Mouse (Mus musculus) ES-E14 (cell line): ENCODE data around the gene Shroom3. TPM values are rescaled to one million over a fixed set of nuclear protein-coding genes. Genes with fewer than 3 reads are reported as not detected.
A peak's percentile ranks its signal among the peaks of the same experiment; 100 is the strongest.

Experiments used
- DNase-seq: peaks from one replicate; pipeline ENCODE4 v3.0.0-alpha.2; 2013; ENCODE audit warnings: low read depth, low spot score
- H3K27ac ChIP-seq: 2 replicates; pipeline ENCODE4 v1.5.1; 2012; ENCODE audit warnings: low read depth, mild to moderate bottlenecking, low read length, moderate library complexity, mixed read lengths; ENCODE audit not compliant: poor library complexity, insufficient read depth, severe bottlenecking
- H3K36me3 ChIP-seq: 2 replicates; pipeline ENCODE4 v1.6.1; 2012; ENCODE audit warnings: mild to moderate bottlenecking, low read length, moderate library complexity, mixed read lengths; ENCODE audit not compliant: control insufficient read depth, poor library complexity, insufficient read depth, severe bottlenecking
- H3K4me1 ChIP-seq, 2 experiments: fragments of 150-350 bp in 1 of 2; sonication (generic) in 1 of 2; 2 replicates each; pipeline ENCODE4 v1.6.1; 2012; ENCODE audit warnings: low read length in 2 of 2, mild to moderate bottlenecking in 1 of 2, mixed read lengths in 1 of 2; ENCODE audit not compliant: control insufficient read depth in 2 of 2, insufficient read depth in 2 of 2, poor library complexity in 1 of 2
- H3K4me3 ChIP-seq, 2 experiments: fragments of 150-350 bp in 1 of 2; sonication (generic) in 1 of 2; 2 replicates each; pipeline ENCODE4 v1.5.1; 2012; ENCODE audit warnings: low read length in 2 of 2, low read depth in 1 of 2, mild to moderate bottlenecking in 1 of 2, mixed read lengths in 1 of 2; ENCODE audit not compliant: insufficient read depth in 1 of 2, poor library complexity in 1 of 2, severe bottlenecking in 1 of 2
- H3K9ac ChIP-seq: 2 replicates; pipeline ENCODE4 v1.6.1; 2012; ENCODE audit warnings: low read depth, mild to moderate bottlenecking, low read length, mixed read lengths; ENCODE audit not compliant: poor library complexity, insufficient read depth, severe bottlenecking
- H3K9me3 ChIP-seq: fragments of 150-350 bp; sonication (generic); 2 replicates; pipeline ENCODE4 v1.6.1; 2012; ENCODE audit warnings: low read depth, mild to moderate bottlenecking, low read length; ENCODE audit not compliant: control insufficient read depth, insufficient read depth
- CHD2 ChIP-seq: IDR thresholded peaks from 2 replicates; pipeline ENCODE4 v1.6.1; 2014; ENCODE audit warnings: mild to moderate bottlenecking, low read depth, low read length, inconsistent platforms
- HCFC1 ChIP-seq: IDR thresholded peaks from 2 replicates; pipeline ENCODE4 v1.6.1; 2012; ENCODE audit warnings: low read length, inconsistent platforms, borderline replicate concordance; ENCODE audit not compliant: insufficient read depth
- MAFK ChIP-seq: IDR thresholded peaks from 2 replicates; pipeline ENCODE4 v1.6.1; 2014; ENCODE audit warnings: mild to moderate bottlenecking, low read depth, low read length, inconsistent platforms; ENCODE audit not compliant: insufficient read depth
- ZC3H11A ChIP-seq: IDR thresholded peaks from 2 replicates; pipeline ENCODE4 v1.6.1; 2012; ENCODE audit warnings: low read depth, mild to moderate bottlenecking, inconsistent platforms, low read length, borderline replicate concordance
- ZNF384 ChIP-seq: IDR thresholded peaks from 2 replicates; pipeline ENCODE4 v1.6.1; 2012; ENCODE audit warnings: low read depth, low read length, inconsistent platforms
- in situ Hi-C, 2 experiments: fragments of 600-800 bp; cut with MboI; formaldehyde crosslinking; loops; one replicate each; pipeline ENCODE4 v1.15.1; 2025; ENCODE audit warnings: low sequenced_read_pairs in 2 of 2, inconsistent platforms in 1 of 2; ENCODE audit not compliant: unreplicated experiment in 2 of 2
- total RNA-seq: library from RNA; depleted of rRNA; stranded (reverse); fragments of 300-350 nt; gene quantifications from 2 replicates; pipeline ENCODE4 v1.2.3, GENCODE M21; 2012; rRNA removed

Shroom3 gene
- 33.5 and 34.1 TPM in 2 replicates for total RNA-seq

GRCm38 (mm10) chr5:92683351-92683807 lies at the start of gene Shroom3:
Gene Shroom3 (plus strand): TSS chr5:92683435.
- H3K4me1 ChIP-seq: peaks cover 3 to 5% of the 10 kb centered on the region in 2 experiments; a peak in 3 of 4 replicates
- no peaks in the 10 kb centered on the region for H3K9me3 ChIP-seq
- TF ChIP-seq MAFK: no peak; the same call in 1 of the 2 replicates
- TF ChIP-seq CHD2: no peak
- TF ChIP-seq HCFC1: no peak
- no peak for TF ChIP-seq ZC3H11A
- TF ChIP-seq ZNF384: no peak
- in situ Hi-C loops: no loop called here
- H3K9ac ChIP-seq: peak within 1 kb of the TSS; percentile 68; the same call in 1 of the 2 replicates
- peak within 1 kb of the TSS; percentile 47 to 73 for H3K4me3 ChIP-seq
- H3K27ac ChIP-seq: peak within 1 kb of the TSS; percentile 83; the same call in 1 of the 2 replicates
- DNase-seq: peak; percentile 56
- no peaks in the 10 kb centered on the region for H3K36me3 ChIP-seq

- Histone ChIP-seq H3K36me3 (no peaks in the 10 kb centered on the region), H3K4me1 (no peaks in the 10 kb centered on the region), H3K9ac (no peak overlapping the region), H3K4me3 (no peak overlapping the region), H3K9me3 (no peaks in the 10 kb centered on the region), H3K27ac (no peak overlapping the region)
- no peak for TF ChIP-seq CHD2
- no peak for TF ChIP-seq ZNF384
- no peak for TF ChIP-seq HCFC1
- TF ChIP-seq ZC3H11A: no peak
- no peak for TF ChIP-seq MAFK
- DNase-seq: peak; percentile 4
- in situ Hi-C loops: no loop called here
Measured at GRCm38 (mm10) chr5:92633526-92633925, 49.7 kb upstream of the Shroom3 start.

DNA sequence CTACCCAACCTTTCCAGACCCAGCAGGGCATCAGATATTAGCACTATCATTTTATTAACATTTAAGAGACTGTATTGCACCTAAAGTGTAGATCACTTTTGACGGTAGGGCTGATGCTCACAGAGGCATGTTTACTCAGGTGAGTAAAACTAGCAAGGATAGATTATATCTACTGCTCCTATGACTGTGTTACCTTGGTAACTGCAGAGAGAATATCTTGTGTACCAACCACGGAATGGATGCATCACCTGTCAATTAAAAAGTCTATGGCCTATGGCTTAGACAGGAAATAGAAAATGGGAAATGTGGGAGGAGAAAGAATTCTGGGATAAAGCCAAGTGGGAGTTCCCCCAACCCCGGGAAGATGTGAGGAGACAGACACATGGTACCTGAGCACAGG lies 48.3 kb upstream of the Shroom3 start:
- Histone ChIP-seq H3K27ac (no peak overlapping the region), H3K4me1 (no peaks in the 10 kb centered on the region), H3K36me3 (no peaks in the 10 kb centered on the region), H3K9me3 (no peaks in the 10 kb centered on the region), H3K4me3 (no peak overlapping the region), H3K9ac (no peak overlapping the region)
- TF ChIP-seq ZC3H11A (no peak), CHD2 (no peak), ZNF384 (no peak), HCFC1 (no peak), MAFK (no peak)
- no peak for DNase-seq
- in situ Hi-C loops: no loop called here

GRCm38 (mm10) chr5:92635891-92636290 lies 47.3 kb upstream of the Shroom3 start:
- no peak overlapping the region for H3K4me3 ChIP-seq
- H3K36me3 ChIP-seq: no peaks in the 10 kb centered on the region
- no peak for DNase-seq
- TF ChIP-seq CHD2 (no peak), MAFK (no peak), ZC3H11A (no peak), ZNF384 (no peak), HCFC1 (no peak)
- in situ Hi-C loops: no loop called here
- no peaks in the 10 kb centered on the region for H3K4me1 ChIP-seq
- no peak overlapping the region for H3K27ac ChIP-seq
- no peak overlapping the region for H3K9ac ChIP-seq
- H3K9me3 ChIP-seq: no peaks in the 10 kb centered on the region

GRCm38 (mm10) chr5:92640861-92641260 lies 42.4 kb upstream of the Shroom3 start:
- Histone ChIP-seq H3K36me3 (no peaks in the 10 kb centered on the region), H3K4me1 (no peaks in the 10 kb centered on the region), H3K9ac (no peak overlapping the region), H3K27ac (no peak overlapping the region), H3K4me3 (no peak overlapping the region), H3K9me3 (no peaks in the 10 kb centered on the region)
- DNase-seq: no peak
- no peak for TF ChIP-seq MAFK
- TF ChIP-seq ZC3H11A: no peak
- TF ChIP-seq ZNF384: no peak
- TF ChIP-seq HCFC1: no peak
- no peak for TF ChIP-seq CHD2
- in situ Hi-C loops: no loop called here
